Mouse (Mus musculus): ENCODE results near the gene Kri1.

- TF ChIP-seq CTCF (IDR thresholded peaks at IDR 0.05; ENCODE audit: control insufficient read depth, insufficient read depth, insufficient read length), result no peak
- TF ChIP-seq MYOD1 (IDR thresholded peaks at IDR 0.05; ENCODE audit: control insufficient read depth, insufficient read length, low read depth), result no peak
- TF ChIP-seq MAX (IDR thresholded peaks at IDR 0.05), result no peak
- no peak for TF ChIP-seq USF1 (IDR thresholded peaks at IDR 0.05; ENCODE audit: low read depth)
Measured at GRCm38 (mm10) chr9:21329699-21330289, 42.0 kb upstream of the Kri1 start.

All from C2C12 (cell line).